Mouse (Mus musculus): ENCODE measurements around the gene Dnajc8. TPM values are rescaled to one million over a fixed set of nuclear protein-coding genes. Genes with fewer than 3 reads are reported as not detected.

The Dnajc8 gene
- polyA plus RNA-seq, 1 experiment from 2014 or later: 84.7 TPM

- ATAC-seq (ENCODE audit: insufficient read depth): peak; percentile 45
- Histone ChIP-seq H3K27me3 (no peaks in the 10 kb centered on the region), H3K27ac (replicated peaks) (peak overlapping the region; percentile 72), H3K9me3 (replicated peaks) (no peaks in the 10 kb centered on the region), H3K4me2 (peak overlapping the region; percentile 29), H3K36me3 (replicated peaks) (0 out of 2 replicates have a peak, but pooled peaks cover 4% of the 10 kb centered on the region), H3K4me3 (replicated peaks) (no peak overlapping the region), H3K9ac (0 out of 2 replicates have a peak overlapping the region, but pooled peaks have one; percentile 27), H3K4me1 (replicated peaks) (peaks cover 78% of the 10 kb centered on the region)
- WGBS (ENCODE audit: insufficient replicate concordance): 42% methylated on average over 6 of the region's 6 CpGs
Observed at GRCm38 (mm10) chr4:132505034-132505738, 30.2 kb upstream of the Dnajc8 start.

GRCm38 (mm10) chr4:132505800-132506199 lies 29.6 kb upstream of the Dnajc8 start:
- Histone ChIP-seq H3K36me3 (replicated peaks) (0 out of 2 replicates have a peak, but pooled peaks cover 3% of the 10 kb centered on the region), H3K9ac (no peak overlapping the region), H3K4me1 (replicated peaks) (peaks cover 82% of the 10 kb centered on the region), H3K4me2 (no peak overlapping the region), H3K27ac (replicated peaks) (0 out of 2 replicates have a peak overlapping the region, but pooled peaks have one; percentile 72), H3K9me3 (replicated peaks) (no peaks in the 10 kb centered on the region), H3K27me3 (no peaks in the 10 kb centered on the region), H3K4me3 (replicated peaks) (no peak overlapping the region)
- no peak for ATAC-seq (ENCODE audit: insufficient read depth)
- 50% methylated on average over 10 of the region's 10 CpGs for WGBS (ENCODE audit: insufficient replicate concordance)

GRCm38 (mm10) chr4:132506250-132506649 lies 29.1 kb upstream of the Dnajc8 start:
- Histone ChIP-seq H3K36me3 (replicated peaks) (no peaks in the 10 kb centered on the region), H3K4me2 (no peak overlapping the region), H3K27ac (replicated peaks) (no peak overlapping the region), H3K4me3 (replicated peaks) (no peak overlapping the region), H3K27me3 (no peaks in the 10 kb centered on the region), H3K9me3 (replicated peaks) (no peaks in the 10 kb centered on the region), H3K9ac (no peak overlapping the region), H3K4me1 (replicated peaks) (peaks cover 86% of the 10 kb centered on the region)
- WGBS (ENCODE audit: insufficient replicate concordance): 75% methylated on average over 6 of the region's 6 CpGs
- no peak for ATAC-seq (ENCODE audit: insufficient read depth)

DNA sequence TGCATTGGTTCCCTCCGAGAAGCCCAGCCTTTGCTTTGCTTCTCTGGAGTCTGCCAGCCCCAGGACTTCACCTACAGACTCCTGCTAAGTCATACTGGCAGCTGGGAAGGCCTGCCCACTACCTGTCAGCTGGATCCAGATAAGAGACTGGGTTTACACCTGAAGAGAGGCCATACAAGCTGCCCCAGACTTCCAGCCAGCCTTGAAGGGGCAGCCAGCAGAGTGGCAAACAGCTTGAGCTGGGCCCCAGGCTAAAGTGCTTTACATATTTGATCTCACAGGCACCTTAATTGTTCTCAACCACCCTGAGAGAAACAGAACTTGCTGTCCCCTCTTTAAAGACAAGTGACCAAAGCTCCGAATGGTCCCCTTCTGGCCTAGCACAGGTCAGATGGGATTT lies 28.1 kb upstream of the Dnajc8 start:
- Histone ChIP-seq H3K9ac (no peak overlapping the region), H3K9me3 (replicated peaks) (no peaks in the 10 kb centered on the region), H3K4me1 (replicated peaks) (peaks cover 91% of the 10 kb centered on the region)

DNA sequence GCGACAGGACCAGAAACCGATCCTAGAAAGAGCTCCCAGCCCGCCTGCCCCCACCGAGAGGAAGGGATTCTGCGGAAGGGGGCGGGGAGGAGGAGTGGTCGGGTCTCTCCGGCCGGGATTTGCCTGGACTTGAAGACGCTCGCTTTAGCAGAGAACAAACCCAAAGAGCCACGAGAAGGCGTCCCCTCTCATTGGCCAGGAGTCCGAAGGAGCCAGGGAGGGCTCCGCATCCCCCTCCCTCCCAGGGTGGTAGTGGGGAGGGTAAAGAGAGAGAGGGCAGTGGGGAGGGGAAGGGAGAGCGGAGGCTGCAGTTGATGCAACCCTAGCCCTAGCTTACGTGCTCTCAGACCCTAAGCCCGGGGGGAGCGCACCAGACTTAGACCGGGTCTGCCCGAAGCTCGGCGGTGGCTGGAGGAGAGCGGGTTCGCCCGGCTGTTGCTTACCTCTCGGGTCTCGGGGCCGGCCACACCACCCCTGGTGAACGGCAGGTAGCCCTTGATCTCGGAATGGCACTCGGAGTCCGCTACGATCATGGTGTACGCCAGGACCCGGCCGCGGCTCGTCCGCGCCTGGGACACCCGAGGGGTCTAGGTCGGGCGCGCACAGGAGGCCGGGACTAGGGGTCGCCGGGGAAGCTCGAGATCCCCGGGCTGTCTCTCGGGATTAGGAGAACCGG lies 25.6 kb upstream of the Dnajc8 start:
- H3K4me2 ChIP-seq: peak overlapping the region; percentile 98
- H3K36me3 ChIP-seq (replicated peaks): no peaks in the 10 kb centered on the region
- peak overlapping the region; percentile 86 for H3K4me3 ChIP-seq (replicated peaks)
- peak; percentile 32 for ATAC-seq (ENCODE audit: insufficient read depth)
- WGBS (ENCODE audit: insufficient replicate concordance): under 1% methylated on average over 52 of the region's 52 CpGs
- no peaks in the 10 kb centered on the region for H3K9me3 ChIP-seq (replicated peaks)
- H3K9ac ChIP-seq: peak overlapping the region; percentile 92
- peak overlapping the region; percentile 85 for H3K27ac ChIP-seq (replicated peaks)
- H3K4me1 ChIP-seq (replicated peaks): peaks cover 92% of the 10 kb centered on the region
- H3K27me3 ChIP-seq: no peaks in the 10 kb centered on the region

More for the DNA sequence above, 28.1 kb upstream of the Dnajc8 start:
- Histone ChIP-seq H3K4me2 (no peak overlapping the region), H3K36me3 (replicated peaks) (no peaks in the 10 kb centered on the region), H3K27me3 (no peaks in the 10 kb centered on the region), H3K4me3 (replicated peaks) (no peak overlapping the region), H3K27ac (replicated peaks) (peak overlapping the region; percentile 34)
- WGBS (ENCODE audit: insufficient replicate concordance): 53% methylated on average over 2 of the region's 2 CpGs
- ATAC-seq (ENCODE audit: insufficient read depth): no peak

GRCm38 (mm10) chr4:132510352-132510798 lies 25.0 kb upstream of the Dnajc8 start, which contains the start of gene Sesn2:
Gene Sesn2, minus strand, starts transcription at chr4:132510501.
- H3K4me1 ChIP-seq (replicated peaks): peaks cover 86% of the 10 kb centered on the region
- WGBS (ENCODE audit: insufficient replicate concordance): under 1% methylated on average over 32 of the region's 32 CpGs
- peak within 1 kb of the TSS; percentile 85 for H3K27ac ChIP-seq (replicated peaks)
- H3K27me3 ChIP-seq: no peaks in the 10 kb centered on the region
- peak within 1 kb of the TSS; percentile 98 for H3K4me2 ChIP-seq
- no peaks in the 10 kb centered on the region for H3K9me3 ChIP-seq (replicated peaks)
- peak; percentile 93 for ATAC-seq (ENCODE audit: insufficient read depth)
- H3K9ac ChIP-seq: peak within 1 kb of the TSS; percentile 92
- peak within 1 kb of the TSS; percentile 86 for H3K4me3 ChIP-seq (replicated peaks)
- no peaks in the 10 kb centered on the region for H3K36me3 ChIP-seq (replicated peaks)

DNA sequence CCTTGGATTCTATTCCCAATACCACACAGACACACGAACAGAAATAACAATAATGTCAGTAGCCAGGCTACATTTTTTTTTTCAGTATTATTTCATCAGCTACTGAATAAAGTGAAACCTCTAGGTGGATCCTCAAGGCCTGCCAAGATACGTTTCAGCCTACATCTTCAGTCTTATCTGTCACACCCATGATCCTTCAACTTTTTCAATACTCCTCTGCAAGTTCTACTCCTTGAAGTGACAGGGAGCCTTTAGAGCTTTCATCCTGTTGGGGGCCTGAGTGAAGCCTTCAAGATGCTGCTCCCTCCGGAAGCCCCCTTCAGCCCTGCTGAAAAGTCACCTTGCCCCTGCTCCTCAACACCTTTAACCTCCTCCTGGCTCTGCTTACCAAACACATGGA lies 23.3 kb upstream of the Dnajc8 start:
- Histone ChIP-seq H3K4me2 (peak overlapping the region; percentile 51), H3K9me3 (replicated peaks) (no peaks in the 10 kb centered on the region), H3K27ac (replicated peaks) (peak overlapping the region; percentile 84), H3K4me1 (replicated peaks) (peaks cover 77% of the 10 kb centered on the region), H3K4me3 (replicated peaks) (peak overlapping the region; percentile 14; the same call in 1 of the 2 replicates), H3K9ac (peak overlapping the region; percentile 25; the same call in 1 of the 2 replicates), H3K36me3 (replicated peaks) (no peaks in the 10 kb centered on the region), H3K27me3 (no peaks in the 10 kb centered on the region)
- WGBS (ENCODE audit: insufficient replicate concordance): 42% methylated on average over 3 of the region's 3 CpGs
- ATAC-seq (ENCODE audit: insufficient read depth): no peak

GRCm38 (mm10) chr4:132513395-132514273 lies 21.7 kb upstream of the Dnajc8 start:
- Histone ChIP-seq H3K9ac (peak overlapping the region; percentile 25; the same call in 1 of the 2 replicates), H3K4me2 (peak overlapping the region; percentile 89), H3K4me1 (replicated peaks) (peaks cover 63% of the 10 kb centered on the region)

GRCm38 (mm10) chr4:132514555-132515135 lies 20.7 kb upstream of the Dnajc8 start:
- peaks cover 55% of the 10 kb centered on the region for H3K4me1 ChIP-seq (replicated peaks)
- H3K36me3 ChIP-seq (replicated peaks): no peaks in the 10 kb centered on the region
- peak overlapping the region; percentile 63 for H3K4me3 ChIP-seq (replicated peaks)
- no peak for ATAC-seq (ENCODE audit: insufficient read depth)
- no peaks in the 10 kb centered on the region for H3K27me3 ChIP-seq
- WGBS (ENCODE audit: insufficient replicate concordance): 2% methylated on average over 21 of the region's 21 CpGs
- no peaks in the 10 kb centered on the region for H3K9me3 ChIP-seq (replicated peaks)
- peak overlapping the region; percentile 64 for H3K9ac ChIP-seq
- H3K27ac ChIP-seq (replicated peaks): peak overlapping the region; percentile 92
- H3K4me2 ChIP-seq: peak overlapping the region; percentile 89

More at GRCm38 (mm10) chr4:132513395-132514273, 21.7 kb upstream of the Dnajc8 start:
- H3K36me3 ChIP-seq (replicated peaks): no peaks in the 10 kb centered on the region
- ATAC-seq (ENCODE audit: insufficient read depth): no peak
- H3K27ac ChIP-seq (replicated peaks): peak overlapping the region; percentile 77
- H3K9me3 ChIP-seq (replicated peaks): no peaks in the 10 kb centered on the region
- peak overlapping the region; percentile 22 for H3K4me3 ChIP-seq (replicated peaks)
- no peaks in the 10 kb centered on the region for H3K27me3 ChIP-seq
- whole genome bisulfite sequencing (ENCODE audit: insufficient replicate concordance): 27% methylated on average over 14 of the region's 14 CpGs

GRCm38 (mm10) chr4:132515369-132516155 lies 19.8 kb upstream of the Dnajc8 start:
- H3K4me3 ChIP-seq (replicated peaks): peak overlapping the region; percentile 63
- peaks cover 51% of the 10 kb centered on the region for H3K4me1 ChIP-seq (replicated peaks)
- peak overlapping the region; percentile 64 for H3K9ac ChIP-seq
- peak overlapping the region; percentile 89 for H3K4me2 ChIP-seq
- 18% methylated on average over 22 of the region's 22 CpGs for WGBS (ENCODE audit: insufficient replicate concordance)
- H3K9me3 ChIP-seq (replicated peaks): no peaks in the 10 kb centered on the region
- ATAC-seq (ENCODE audit: insufficient read depth): peak; percentile 88
- no peaks in the 10 kb centered on the region for H3K27me3 ChIP-seq
- H3K27ac ChIP-seq (replicated peaks): peak overlapping the region; percentile 92
- no peaks in the 10 kb centered on the region for H3K36me3 ChIP-seq (replicated peaks)
